Mouse (Mus musculus) C2C12 (cell line): Measurements from ENCODE around the gene Olfr462. TPM values are rescaled to one million over a fixed set of nuclear protein-coding genes. Genes with fewer than 3 reads are reported as not detected.

Experiments used
- H3K27me3 ChIP-seq: one replicate; pipeline ENCODE4 v1.6.1; 2011; ENCODE audit not compliant: control insufficient read depth, insufficient read depth, insufficient read length
- H3K36me3 ChIP-seq: one replicate; pipeline ENCODE4 v1.6.1; 2011; ENCODE audit not compliant: control insufficient read depth, insufficient read depth
- H3K4me3 ChIP-seq: one replicate; pipeline ENCODE4 v1.5.1; 2011; ENCODE audit warnings: mild to moderate bottlenecking, control low read depth; ENCODE audit not compliant: poor library complexity, insufficient read depth, severe bottlenecking
- H3K79me2 ChIP-seq: one replicate; pipeline ENCODE4 v1.6.1; 2011; ENCODE audit not compliant: control insufficient read depth, insufficient read depth
- H3K79me3 ChIP-seq: one replicate; pipeline ENCODE4 v1.6.1; 2011; ENCODE audit warnings: low read depth, control low read depth
- H3ac ChIP-seq: one replicate; pipeline ENCODE3; 2011; ENCODE audit warnings: low read depth; ENCODE audit not compliant: control insufficient read depth, insufficient read length
- CEBPB ChIP-seq: IDR thresholded peaks from one replicate; pipeline ENCODE4 v1.6.1; 2011; ENCODE audit warnings: low read depth, mild to moderate bottlenecking, control low read depth, moderate library complexity
- CTCF ChIP-seq: IDR thresholded peaks from one replicate; pipeline ENCODE4 v1.5.1; 2011; ENCODE audit not compliant: control insufficient read depth, insufficient read depth, insufficient read length
- FOSL1 ChIP-seq: IDR thresholded peaks from one replicate; pipeline ENCODE4 v1.8.0; 2011; ENCODE audit warnings: mild to moderate bottlenecking, low read length; ENCODE audit not compliant: poor library complexity, insufficient read depth, severe bottlenecking
- MAX ChIP-seq: IDR thresholded peaks from one replicate; pipeline ENCODE4 v1.6.1; 2011; ENCODE audit warnings: mild to moderate bottlenecking, control low read depth
- MYOD1 ChIP-seq: IDR thresholded peaks from one replicate; pipeline ENCODE4 v1.6.1; 2011; ENCODE audit warnings: low read depth; ENCODE audit not compliant: control insufficient read depth, insufficient read length
- MYOG ChIP-seq: IDR thresholded peaks from one replicate; pipeline ENCODE4 v1.6.1; 2011; ENCODE audit not compliant: control insufficient read depth, insufficient read length; ENCODE audit errors: extremely low read depth
- USF1 ChIP-seq: IDR thresholded peaks from one replicate; pipeline ENCODE4 v1.6.1; 2011; ENCODE audit warnings: low read depth, mild to moderate bottlenecking, control low read depth, moderate library complexity
- long read RNA-seq, 2 experiments: library from polyadenylated mRNA; unstranded; transcript quantifications; one replicate each; pipeline ENCODE4 v2.0.0; 2019 to 2020
- polyA plus RNA-seq: library from polyadenylated mRNA; unstranded; fragments of >200 nt; fragmentation: generic; extraction: Trizol; gene quantifications from one replicate; pipeline ENCODE4 v1.2.1, GENCODE M21; 2012; ENCODE audit warnings: missing spikeins

Gene Olfr462
- not detected for polyA plus RNA-seq
- long read RNA-seq, experiment 1, result 0 reads
- long read RNA-seq, experiment 2, result 0 reads

DNA sequence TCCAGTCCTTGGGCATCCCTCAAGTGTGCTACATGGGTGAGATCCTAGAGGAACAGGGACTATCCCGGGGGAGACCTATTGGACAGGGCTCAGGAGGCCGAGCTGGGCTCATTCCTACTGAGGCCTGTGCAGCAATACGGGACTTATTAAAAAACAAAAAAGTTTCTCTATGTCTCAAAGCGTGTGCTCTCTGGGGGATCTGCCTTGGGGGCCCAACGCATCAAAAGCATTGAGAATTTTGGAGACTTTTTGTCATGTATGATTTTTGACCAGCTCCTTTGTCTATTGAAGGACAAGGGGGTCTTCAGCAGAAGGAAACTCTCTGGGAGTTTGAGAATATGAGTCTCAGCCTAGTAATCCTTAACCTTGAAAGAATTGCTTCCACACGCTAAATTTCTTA is at the start of gene Olfr462:
Gene Olfr462, minus strand, starts transcription at position 101 of the 400 bp plus-strand sequence.
- H3K27me3 ChIP-seq, result peaks cover 27% of the 10 kb centered on the region
- TF ChIP-seq MAX (no peak), CTCF (no peak), CEBPB (no peak), USF1 (no peak), MYOG (no peak), FOSL1 (no peak), MYOD1 (no peak)
- H3K79me3 ChIP-seq, result no peaks in the 10 kb centered on the region
- no peak within 1 kb of the TSS for H3K4me3 ChIP-seq
- H3ac ChIP-seq, result no peak within 1 kb of the TSS
- no peaks in the 10 kb centered on the region for H3K79me2 ChIP-seq
- H3K36me3 ChIP-seq, result no peaks in the 10 kb centered on the region

GRCm38 (mm10) chr11:87935467-87935866 is 43.4 kb upstream of the Olfr462 start:
- H3K79me2 ChIP-seq, result no peaks in the 10 kb centered on the region
- no peak overlapping the region for H3K4me3 ChIP-seq
- H3K79me3 ChIP-seq, result no peaks in the 10 kb centered on the region
- no peaks in the 10 kb centered on the region for H3K27me3 ChIP-seq
- TF ChIP-seq USF1 (no peak), MAX (no peak), CTCF (no peak), MYOD1 (no peak), FOSL1 (no peak), MYOG (no peak)
- no peak overlapping the region for H3ac ChIP-seq
- H3K36me3 ChIP-seq, result no peaks in the 10 kb centered on the region

DNA sequence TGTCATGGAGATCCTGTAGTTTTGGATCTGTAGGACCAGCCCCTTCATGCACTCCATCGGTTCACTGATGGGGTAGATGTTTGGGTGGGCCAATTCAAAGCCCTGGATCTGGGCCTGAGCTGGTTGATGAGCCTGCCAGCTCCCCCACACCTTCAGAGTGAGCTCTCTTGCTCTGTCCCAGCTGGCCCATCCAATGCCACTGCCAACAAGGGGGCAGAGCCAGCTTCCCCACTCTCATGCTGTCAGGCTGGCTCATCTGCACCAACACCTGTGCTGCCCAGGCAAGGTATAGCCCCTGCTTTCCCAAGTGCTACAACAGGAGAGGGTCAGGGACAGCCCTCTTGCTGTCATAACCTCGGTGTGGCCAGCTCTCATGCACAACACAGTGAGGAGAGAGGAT is 41.7 kb upstream of the Olfr462 start:
- no peaks in the 10 kb centered on the region for H3K79me3 ChIP-seq
- H3ac ChIP-seq, result no peak overlapping the region
- no peak for TF ChIP-seq CEBPB
- TF ChIP-seq MAX, result no peak
- no peak for TF ChIP-seq MYOD1
- TF ChIP-seq MYOG, result no peak
- no peak for TF ChIP-seq USF1
- TF ChIP-seq FOSL1, result no peak
- no peak for TF ChIP-seq CTCF
- no peaks in the 10 kb centered on the region for H3K79me2 ChIP-seq
- no peaks in the 10 kb centered on the region for H3K27me3 ChIP-seq
- H3K4me3 ChIP-seq, result no peak overlapping the region
- H3K36me3 ChIP-seq, result no peaks in the 10 kb centered on the region

- TF ChIP-seq CEBPB (no peak), USF1 (no peak), MYOD1 (no peak), CTCF (no peak), MYOG (no peak), MAX (no peak), FOSL1 (no peak)
- Histone ChIP-seq H3K27me3 (no peaks in the 10 kb centered on the region), H3K36me3 (no peaks in the 10 kb centered on the region), H3ac (no peak overlapping the region), H3K79me2 (no peaks in the 10 kb centered on the region), H3K4me3 (no peak overlapping the region), H3K79me3 (no peaks in the 10 kb centered on the region)
Measured at GRCm38 (mm10) chr11:87930348-87930747, 38.3 kb upstream of the Olfr462 start.

GRCm38 (mm10) chr11:87920966-87921365 is 28.9 kb upstream of the Olfr462 start, which contains the start of gene Olfr464:
Olfr464 (minus strand) TSS chr11:87920967.
- no peaks in the 10 kb centered on the region for H3K79me3 ChIP-seq
- H3K79me2 ChIP-seq, result no peaks in the 10 kb centered on the region
- H3K36me3 ChIP-seq, result no peaks in the 10 kb centered on the region
- H3ac ChIP-seq, result no peak within 1 kb of the TSS
- peaks cover 4% of the 10 kb centered on the region for H3K27me3 ChIP-seq
- H3K4me3 ChIP-seq, result no peak within 1 kb of the TSS
- no peak for TF ChIP-seq FOSL1
- TF ChIP-seq CTCF, result no peak
- TF ChIP-seq MYOG, result no peak
- no peak for TF ChIP-seq MYOD1
- no peak for TF ChIP-seq CEBPB
- no peak for TF ChIP-seq MAX

DNA sequence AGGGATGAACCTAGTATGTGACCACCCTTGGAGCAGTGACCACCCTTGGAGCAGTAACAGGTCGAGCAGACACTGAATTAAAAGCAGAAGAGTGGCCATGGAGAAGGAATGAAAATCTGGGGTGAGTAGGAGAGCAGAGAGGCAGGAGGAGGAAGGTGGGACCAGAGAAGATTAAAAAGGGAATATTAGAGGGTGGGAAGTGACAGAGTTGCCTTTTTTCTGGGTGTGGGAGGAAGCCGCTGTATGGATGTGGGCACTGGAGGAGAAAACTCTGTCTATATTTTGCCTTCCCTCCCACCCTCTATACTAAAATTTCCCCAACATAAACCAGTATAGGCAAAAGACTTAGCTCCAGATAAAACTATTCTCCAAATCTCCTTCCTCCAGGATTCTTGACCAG is 28.2 kb upstream of the Olfr462 start:
- Histone ChIP-seq H3K79me2 (no peaks in the 10 kb centered on the region), H3K36me3 (no peaks in the 10 kb centered on the region), H3K79me3 (no peaks in the 10 kb centered on the region), H3K4me3 (no peak overlapping the region), H3ac (no peak overlapping the region), H3K27me3 (peaks cover 4% of the 10 kb centered on the region)
- TF ChIP-seq CTCF (no peak), CEBPB (no peak), MYOD1 (no peak), MAX (no peak), MYOG (no peak), FOSL1 (no peak), USF1 (no peak)
